Mouse (Mus musculus): Measurements from ENCODE around the gene Hadhb.

Hadhb gene

DNA sequence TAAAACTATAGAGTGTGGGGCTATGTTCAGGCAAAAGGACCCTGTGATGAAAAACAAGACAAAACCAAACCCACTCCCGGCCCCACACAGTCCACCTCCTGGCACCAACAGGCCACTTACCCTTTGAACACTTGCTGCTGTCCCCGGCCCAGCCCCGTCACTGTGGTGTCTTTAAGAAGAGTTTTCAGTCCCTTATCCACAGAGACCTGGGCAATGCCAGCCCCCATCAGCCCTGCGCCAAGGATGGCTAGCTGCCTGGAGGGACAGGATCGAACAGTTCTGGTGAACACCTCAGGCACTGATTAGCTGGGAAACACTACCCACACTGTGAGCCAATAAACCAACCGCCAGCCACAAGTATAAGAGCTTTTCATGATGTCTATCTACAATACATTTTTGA is 26.4 kb upstream of the Hadhb start:
- in situ Hi-C loops (cut with MboI): no loop called here

DNA sequence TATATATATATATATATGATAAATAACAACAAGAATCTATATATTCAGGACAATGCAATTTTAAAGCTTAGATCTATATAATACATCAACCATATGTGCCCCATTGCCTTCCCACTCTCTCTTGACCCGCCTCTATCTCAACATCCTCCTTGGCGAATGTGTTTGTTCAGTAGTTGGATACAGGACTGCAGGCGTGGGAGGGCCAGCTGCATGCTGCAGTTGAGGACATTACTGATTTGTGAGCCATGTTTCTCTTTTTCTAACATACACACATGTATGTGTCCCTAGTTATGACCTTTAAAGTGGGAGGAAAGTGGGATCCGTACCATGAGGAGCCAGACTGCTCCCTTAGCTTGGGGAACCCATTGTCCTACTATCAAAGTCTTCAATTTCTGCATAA is 23.8 kb upstream of the Hadhb start:
- in situ Hi-C loops (cut with MboI): no loop called here

DNA sequence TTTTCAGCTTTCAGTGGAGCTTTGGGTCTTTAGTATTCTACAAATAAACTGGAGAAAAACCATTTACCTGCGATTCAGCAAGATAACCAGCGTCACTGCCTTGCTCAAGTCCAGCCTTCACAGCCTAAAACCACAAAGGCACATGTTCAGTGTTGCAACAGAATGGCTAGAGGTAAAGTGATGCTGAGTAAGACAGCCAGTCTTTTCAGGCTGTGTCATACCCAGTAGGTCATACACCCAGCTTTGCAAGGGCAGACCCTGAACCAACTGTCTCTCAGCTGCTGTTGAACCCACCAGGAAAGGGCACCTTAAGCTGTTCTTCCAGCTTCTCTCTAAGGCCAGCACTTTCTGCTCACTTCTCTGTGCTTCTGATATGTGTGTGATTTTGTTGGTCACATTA is 22.9 kb upstream of the Hadhb start:
- in situ Hi-C loops (cut with MboI): no loop called here

DNA sequence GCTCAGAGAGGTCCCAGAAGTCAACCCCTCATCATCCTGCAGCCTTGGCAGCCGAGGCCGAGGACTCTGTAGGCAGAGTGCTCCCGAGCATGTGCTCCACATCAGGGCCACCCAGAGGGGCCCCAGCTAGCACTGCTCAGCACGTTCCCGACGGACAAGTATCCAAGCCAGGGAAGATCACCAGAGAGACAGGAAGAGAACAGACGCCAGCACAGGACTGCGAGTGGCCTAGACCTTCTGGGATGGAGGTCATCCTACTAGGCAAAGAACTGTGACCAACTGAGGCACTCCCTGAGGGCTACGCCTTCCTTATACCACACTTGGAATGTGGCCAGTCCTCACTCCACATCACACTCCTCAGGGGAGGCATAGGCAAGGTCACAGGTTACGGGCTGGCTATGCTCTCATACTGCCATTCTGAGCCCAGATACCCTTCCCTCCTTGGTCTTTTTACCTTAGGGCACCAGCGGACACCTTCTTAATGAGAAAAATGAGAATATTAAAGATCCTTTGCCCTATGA is 19.3 kb upstream of the Hadhb start:
- in situ Hi-C loops (cut with MboI): no loop called here

DNA sequence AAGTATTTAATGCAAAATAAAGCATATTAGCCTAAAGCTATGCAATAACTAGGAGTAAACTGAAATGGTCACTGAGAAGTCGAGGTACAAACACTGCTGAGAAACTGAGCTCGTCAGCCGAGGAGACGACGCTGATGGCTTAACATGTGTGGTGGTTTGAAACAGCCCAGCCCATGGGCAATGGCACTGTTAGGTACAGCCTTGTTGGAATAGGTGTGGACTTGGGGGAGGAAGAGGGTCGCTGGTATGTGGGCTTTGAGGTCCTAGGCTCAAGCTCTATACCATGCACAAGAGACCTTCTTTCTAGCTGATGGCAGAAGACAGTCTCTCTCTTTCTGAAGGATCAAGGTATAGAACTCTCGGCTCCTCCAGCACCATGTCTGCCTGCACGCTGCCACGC is 17.8 kb upstream of the Hadhb start:
- in situ Hi-C loops (cut with MboI): no loop called here

DNA sequence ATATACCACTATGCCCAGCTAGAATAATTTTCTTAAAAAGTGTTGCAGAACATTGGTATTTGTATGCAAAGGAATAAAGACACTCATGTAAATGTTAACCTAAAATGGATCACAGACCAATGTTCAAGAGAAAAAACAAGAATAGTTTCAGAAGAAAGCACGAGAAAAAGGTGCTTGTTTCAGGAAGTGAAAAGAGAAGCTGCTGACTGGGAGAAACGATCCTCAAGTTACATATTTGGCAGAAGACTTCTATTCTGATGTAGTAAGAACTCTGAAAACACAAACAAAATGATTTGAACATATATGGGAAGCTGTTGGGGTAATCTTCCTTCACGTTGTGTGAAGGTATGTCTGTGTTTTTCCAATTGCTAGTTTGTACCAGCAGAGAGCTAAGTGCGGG is 16.9 kb upstream of the Hadhb start:
- in situ Hi-C loops (cut with MboI): no loop called here

DNA sequence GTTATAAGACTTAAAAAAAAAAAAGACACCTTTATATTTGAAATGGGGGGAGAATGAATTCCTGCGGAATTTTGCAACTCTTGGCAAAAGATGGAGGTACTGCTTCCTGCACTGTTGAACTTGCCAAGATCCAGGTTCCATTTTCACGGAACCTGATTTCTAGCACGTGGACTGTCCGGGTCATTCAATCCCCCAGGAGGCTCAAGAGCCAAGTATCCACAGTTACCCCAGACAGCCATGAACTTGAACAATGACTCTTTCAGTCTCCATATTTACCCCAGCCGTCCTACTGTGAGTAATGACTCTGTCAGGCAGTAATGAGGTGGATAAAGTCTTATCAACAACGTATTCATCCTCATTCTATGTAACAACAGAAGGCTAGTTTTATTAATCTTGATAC is 8.5 kb upstream of the Hadhb start:
- in situ Hi-C loops (cut with MboI): no loop called here

DNA sequence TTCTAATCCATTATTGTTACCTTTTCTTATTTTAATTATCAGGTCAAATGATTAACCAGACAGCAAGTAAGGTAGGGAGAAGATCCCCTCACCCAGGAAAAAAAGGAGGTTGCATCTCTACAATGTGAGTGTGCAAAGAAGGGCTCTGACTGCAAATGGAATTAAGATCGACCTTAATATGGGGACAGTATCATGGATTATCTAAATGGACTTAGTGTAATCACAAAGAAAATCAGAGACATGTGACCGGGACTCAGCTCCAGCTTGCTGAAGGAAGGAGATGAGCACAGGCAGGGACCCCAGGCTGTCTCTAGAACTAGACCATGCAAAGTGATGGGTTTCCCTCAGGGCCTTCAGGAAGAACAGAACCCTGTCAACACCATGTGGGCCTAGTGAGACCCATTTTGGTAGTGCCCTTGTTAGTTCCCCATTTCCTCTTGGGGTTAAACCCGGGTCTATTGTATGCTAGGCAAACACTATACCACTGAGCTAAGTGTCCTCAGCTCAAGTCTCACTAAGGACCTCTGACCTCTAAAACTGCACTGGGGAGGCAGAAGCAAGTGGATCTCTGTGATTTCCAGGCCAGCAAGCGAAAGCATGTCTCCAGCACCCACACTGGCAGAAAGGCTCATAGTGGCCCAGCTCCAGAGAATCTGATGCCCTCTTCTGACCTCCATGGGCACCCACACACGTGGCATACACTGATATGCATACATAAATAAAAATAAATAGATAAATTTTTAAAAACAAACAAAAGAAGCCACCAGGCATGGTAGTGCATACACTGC is 6.7 kb upstream of the Hadhb start:
- in situ Hi-C loops (cut with MboI): no loop called here

DNA sequence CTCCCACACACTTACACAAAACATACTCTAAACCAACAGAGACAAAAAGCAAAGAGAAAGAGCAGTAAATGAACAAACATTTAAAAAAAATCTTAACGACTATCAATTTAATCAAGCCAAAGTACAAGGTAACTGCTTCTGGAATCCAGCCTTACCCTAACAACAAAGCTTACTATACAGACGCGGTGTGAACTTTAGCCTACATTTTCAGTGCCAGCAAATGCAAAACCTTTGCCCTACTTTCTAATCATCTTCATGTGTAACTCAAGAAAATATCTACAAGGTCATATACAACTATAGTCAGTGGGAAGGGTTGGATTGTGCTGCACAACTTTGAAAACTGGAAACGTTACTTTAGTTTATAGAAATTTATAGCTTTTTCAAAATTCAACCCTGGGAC is 3.0 kb upstream of the Hadhb start:
- in situ Hi-C loops (cut with MboI): no loop called here

DNA sequence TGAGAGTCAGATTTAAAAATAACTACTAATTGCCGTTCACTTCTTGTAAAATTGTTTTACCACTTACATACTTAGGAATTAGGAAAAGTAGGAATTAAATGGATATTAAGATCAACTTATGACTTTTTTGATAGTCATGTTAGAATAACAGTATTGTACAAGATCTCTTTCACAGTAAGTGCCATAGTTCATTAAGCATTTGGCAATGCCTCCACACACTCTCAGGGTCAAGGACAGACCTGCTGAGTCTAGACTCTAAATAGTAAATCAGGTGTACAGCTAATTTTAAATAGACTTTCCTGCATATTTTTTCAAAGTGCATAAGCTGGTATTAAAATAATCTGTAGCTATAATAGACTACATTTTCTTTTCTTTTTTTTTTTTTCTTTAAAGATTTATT is 2.6 kb upstream of the Hadhb start:
- in situ Hi-C loops (cut with MboI): no loop called here

DNA sequence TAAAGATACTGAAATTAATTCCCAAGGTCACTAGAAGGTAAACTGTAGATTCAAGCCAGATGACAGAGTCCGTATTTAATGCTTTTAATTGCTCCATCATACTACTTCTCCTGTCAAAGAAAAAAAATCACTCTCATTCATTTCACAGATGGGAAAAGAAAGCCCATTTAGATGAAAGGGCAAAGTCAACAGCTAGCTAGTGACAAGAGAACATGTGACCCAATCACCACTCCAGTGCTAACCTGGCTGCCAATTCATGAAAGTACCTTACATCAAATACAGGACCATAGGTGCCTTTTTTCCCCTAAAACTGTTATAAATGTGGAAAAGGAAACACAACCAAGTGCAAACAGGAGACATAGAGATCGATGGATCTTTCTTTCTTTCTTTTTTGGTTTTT is 1.8 kb upstream of the Hadhb start:
- in situ Hi-C loops (cut with MboI): no loop called here

DNA sequence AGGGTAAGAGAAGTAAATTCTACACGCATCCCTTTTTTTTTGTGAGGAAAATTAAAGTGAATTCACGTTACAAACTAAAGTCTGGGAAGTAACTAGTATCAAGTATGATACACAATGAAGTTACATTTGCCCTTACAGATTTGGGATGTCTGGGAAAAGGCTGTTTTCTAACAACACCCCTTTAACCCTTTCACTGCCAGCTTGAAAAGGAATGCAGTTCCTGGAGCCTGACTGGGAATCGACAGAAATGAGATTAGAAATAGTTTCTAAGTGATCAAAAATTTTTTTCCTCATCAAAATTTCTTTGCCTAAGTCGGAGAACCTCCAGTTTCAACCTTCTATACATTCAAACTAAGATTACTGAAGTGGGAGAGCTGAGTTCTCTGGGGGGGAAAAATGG is 1.0 kb upstream of the Hadhb start:
- in situ Hi-C loops (cut with MboI): no loop called here

DNA sequence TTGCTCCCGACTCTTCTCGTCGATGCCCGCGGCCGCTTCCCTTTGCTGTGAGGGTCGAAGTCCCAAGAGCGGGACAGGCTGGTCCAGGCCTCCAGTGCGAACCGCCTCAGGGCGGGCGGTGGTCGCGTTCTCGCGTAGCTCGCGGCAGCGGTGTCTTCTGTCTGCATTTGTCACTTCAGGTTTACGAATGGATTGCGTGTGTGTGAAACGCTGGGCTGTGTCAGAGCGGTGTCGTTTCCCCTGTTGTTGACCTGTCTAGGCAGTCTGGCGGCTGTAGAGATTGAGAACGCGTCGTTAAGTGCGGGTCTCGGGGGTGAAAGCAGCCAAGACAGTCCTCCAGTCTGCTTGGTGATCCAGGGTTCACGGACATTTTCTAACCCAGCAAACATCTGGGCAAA is 346 bp downstream of the Hadhb start:
- in situ Hi-C loops (cut with MboI): no loop called here

DNA sequence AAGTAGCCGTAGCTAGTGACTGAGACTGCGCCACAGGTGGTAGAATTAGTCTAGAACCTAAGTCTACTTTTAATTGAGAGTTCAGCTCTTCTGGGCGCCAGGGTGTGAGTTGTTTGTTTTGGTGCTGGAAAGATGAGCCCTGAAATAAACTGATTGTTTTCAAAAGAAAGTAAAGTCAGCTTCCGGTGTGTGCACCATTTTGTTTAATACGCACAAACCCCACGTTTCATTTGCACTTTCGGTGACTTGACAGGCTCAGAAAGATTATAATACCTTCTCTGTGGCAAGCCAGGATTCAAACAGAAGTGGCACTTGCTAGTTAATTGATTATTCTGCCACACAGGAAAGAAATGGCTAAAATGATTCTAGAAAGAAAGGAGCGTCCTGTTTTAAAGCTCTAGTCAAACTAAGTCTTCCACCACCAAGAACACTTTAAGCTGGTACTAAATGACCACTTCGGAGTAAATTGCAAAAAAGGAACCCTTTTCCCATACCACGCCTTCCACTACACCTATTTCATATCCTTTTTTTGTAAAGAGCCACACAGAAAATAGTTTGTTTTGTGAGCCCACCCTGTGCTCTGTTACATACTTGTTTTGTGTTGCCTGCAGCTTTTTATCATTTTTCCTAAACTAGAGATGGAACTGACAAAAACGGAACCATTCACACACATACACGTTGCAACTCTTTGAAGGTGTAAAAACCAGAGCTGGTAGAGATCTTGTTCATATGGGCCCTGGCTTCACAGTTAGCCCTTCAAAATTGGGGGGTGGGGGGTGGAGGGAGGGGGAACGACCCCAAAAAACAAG is 977 bp downstream of the Hadhb start:
- in situ Hi-C loops (cut with MboI): no loop called here

DNA sequence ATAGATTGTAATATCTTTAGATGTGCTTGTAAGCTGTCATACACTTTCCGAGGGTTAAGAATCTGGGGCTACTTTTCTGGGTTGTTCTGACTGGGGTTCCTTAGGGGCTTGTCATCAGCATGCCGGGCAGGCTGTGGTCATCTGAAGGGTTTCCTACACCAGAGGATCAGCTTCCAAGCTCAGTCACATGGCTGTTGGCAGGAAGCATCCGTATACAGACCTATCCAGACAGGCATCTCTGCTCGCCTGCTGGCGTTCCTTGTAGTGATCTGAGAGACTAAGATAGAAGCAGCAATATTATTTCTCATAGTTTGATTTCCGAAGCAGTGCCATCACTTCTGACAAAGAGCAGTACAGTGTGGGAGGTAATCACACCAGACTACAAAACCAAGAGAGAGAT is 4.6 kb downstream of the Hadhb start:
- in situ Hi-C loops (cut with MboI): no loop called here

DNA sequence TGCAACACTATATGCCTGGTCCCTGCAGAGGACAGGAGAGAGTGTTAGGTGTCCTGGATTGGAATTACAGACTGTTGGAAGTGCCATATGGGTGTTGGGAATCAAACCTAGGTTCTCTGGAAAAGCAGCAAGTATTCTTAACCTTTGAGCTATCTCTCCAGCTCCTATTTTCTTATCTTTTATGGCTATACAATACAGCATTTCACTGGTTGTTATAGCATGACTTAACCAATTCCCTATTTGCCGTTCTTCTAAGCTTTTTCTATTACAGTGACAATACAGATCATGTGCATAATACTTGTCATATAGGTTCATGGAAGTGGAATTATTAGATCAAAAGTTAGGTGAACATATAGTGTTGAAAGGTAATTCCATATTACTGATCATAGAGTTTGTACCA is 6.8 kb downstream of the Hadhb start:
- in situ Hi-C loops (cut with MboI): no loop called here

DNA sequence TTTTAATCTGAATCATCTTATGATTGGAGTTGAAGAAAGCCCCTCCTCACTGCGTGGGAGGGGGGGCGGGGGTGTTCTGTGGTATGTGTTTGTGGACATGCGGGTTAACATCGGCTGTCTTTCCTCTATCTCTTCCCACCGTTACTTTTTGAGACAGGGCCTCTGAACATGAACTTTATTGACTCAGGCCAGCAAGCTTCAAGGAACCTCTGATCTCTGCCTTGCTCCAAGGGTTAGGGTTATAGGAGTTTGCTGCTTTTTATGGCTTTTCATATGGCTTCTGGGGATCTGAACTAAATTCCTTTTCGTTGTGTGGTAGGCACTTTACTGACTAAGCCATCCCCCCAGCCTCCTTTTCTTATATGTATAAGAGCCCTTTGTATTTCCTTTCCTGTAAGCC is 7.3 kb downstream of the Hadhb start:
- in situ Hi-C loops (cut with MboI): no loop called here

DNA sequence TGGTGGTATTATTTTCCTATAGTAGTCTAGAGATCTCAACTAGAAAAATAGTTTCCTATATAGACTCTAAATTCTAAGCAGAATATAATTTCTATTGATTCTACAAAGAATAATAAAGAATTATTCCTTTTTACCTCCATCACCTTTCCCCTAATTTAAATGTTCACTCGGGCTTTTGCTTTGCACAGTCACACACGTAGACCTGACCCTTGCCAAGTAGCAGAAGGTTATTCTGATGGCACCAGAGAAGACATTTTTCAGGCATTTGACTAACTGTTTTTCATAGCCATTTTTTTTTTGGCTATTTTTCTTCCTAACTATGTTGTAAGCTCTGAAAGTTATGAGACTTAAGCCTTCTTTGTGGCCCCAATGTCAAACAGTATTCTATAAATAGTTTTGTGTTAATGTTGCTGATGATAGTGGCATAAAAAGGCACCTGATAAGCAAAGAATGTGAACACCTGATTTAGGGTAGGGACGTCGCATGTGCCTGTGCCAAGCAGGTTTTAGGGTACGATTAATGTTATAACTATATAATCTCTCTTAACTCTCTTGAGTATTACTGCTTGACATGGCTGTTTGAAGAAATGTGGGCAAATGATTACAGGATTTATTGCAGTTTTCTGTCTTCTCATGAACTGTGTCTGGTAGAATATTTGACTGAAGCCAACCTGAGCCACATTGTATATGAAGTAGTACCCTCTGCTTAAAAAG is 10.3 kb downstream of the Hadhb start:
- in situ Hi-C loops (cut with MboI): no loop called here

DNA sequence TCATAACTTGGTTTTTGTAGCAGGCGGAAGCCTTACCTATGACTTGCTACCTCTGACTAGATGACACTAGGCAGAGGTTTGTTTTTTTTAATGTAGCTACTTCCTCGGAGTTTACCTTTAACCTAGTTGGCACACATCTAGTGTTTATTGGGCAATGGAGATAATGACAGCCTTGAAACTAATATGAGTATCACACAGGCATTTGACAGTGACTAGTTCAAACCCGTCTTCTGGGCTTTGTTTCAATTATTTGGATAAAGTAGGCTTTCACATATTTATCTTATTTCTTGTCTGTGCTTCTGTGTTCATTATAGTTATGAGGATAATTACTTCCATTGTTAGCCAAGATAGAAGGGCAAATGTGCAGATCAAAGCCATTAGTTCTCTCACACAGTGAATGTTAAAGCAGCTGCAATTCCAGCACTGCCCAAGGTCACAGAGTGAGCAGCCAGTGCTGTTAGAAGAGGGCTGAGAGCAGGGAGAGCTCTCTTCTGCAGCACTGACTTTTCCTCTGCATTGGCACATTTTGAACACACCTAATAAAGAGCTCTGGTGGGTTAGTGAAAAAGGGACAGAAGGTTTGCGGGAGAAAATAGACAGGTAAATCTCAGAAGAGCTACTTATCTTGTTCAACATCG is 15.4 kb downstream of the Hadhb start:
- in situ Hi-C loops (cut with MboI): no loop called here

DNA sequence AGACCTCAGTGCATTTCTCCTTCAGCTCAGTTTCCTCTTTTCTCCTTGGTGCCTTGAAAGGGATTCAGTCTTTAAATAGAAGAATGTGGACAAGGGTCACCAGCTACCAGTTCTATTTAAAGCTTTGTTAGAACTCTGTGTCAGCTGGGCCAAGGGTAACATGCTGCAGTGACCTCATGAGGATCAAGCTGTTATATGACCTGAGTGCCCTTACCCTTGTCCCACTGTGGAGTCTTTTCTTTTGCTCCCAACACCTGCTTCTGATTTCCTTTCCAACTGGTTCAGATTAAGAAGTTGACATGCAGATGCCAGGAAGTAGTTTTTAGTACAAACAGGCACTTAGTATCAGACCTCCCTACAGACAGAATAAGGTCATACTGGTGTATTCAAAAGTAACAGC is 17.1 kb downstream of the Hadhb start:
- in situ Hi-C loops (cut with MboI): no loop called here

DNA sequence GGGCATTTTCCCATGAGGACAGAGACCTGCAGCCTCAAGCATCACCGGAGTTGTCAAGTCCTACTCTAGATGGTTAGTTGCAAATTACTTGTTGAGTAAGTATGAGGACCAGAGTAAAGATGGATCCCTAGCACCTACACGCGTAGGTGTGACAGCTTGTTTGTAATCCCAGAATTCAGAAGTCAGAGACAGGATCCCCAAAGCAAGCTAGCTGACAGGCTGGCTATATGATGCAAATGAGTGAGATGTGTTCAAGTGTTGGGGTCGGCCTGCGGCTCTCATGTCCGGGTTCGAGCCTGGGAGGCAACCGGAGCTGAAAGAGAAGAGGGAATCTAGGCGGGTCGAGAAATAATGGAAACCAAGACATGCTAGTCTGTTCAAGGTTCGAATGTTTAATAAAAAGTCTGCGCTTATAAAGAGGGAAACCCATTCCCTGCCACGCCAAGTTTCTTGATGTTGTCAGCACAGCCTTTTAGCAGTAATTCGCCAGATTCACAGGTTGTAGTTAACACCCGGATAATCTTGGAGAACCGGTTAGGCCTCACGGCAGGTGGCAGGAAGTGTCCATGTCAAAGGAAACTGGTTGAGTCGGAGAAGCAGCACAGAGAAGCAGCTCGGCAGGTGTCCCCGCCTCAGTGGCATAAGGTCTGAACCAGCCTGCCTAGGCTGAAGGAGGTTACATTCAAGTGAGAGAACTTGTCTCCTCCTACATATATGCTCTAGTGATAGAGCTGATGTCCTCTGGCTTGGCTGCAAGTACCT is 18.1 kb downstream of the Hadhb start:
- in situ Hi-C loops (cut with MboI): no loop called here
